Mouse (Mus musculus) left cerebral cortex, adult 9 months (tissue): ENCODE data around the gene Manbal.

Experiments
- DNase-seq, 2 experiments: peaks; one replicate each; pipeline ENCODE4 v3.0.0; 2022; ENCODE audit warnings: low spot score in 2 of 2

Gene Manbal

GRCm38 (mm10) chr2:157434041-157434440, 66.6 kb downstream of the Manbal start:
- no peak for DNase-seq

GRCm38 (mm10) chr2:157434497-157434896, 67.1 kb downstream of the Manbal start:
- DNase-seq, result peak in 1 of 2 experiments; percentile 62

GRCm38 (mm10) chr2:157436496-157436895, 69.1 kb downstream of the Manbal start:
- peak in 1 of 2 experiments; percentile 62 for DNase-seq

- no peak for DNase-seq
These were observed 69.7 kb downstream of the Manbal start for GRCm38 (mm10) chr2:157437123-157437522.

- no peak for DNase-seq
These were observed 74.0 kb downstream of the Manbal start for GRCm38 (mm10) chr2:157441363-157441762.
